Mouse (Mus musculus) heart, postnatal 0 days (tissue): Measurements from ENCODE around the gene Ino80b.

ENCODE experiments used
- CTCF ChIP-seq: IDR thresholded peaks from 2 replicates; pipeline ENCODE4 v1.5.1; 2016; ENCODE audit warnings: antibody characterized with exemption, control low read depth, low read depth
- EP300 ChIP-seq: IDR thresholded peaks from 2 replicates; pipeline ENCODE4 v1.6.1; 2016; ENCODE audit warnings: antibody characterized with exemption, low read depth

- no peak for TF ChIP-seq CTCF
- TF ChIP-seq EP300, result no peak
Observed at GRCm38 (mm10) chr6:83166243-83166630, 41.0 kb upstream of the Ino80b start.
